Mouse (Mus musculus) forebrain, embryonic 11.5 days (tissue): Measurements from ENCODE around the gene Myo3b. TPM values are rescaled to one million over a fixed set of nuclear protein-coding genes. Genes with fewer than 3 reads are reported as not detected.

Source experiments
- ATAC-seq: fragments of 200-750 bp; cut with Nextera tagmentation; replicated peaks from 2 replicates; pipeline ENCODE4 v1.8.0; 2017; ENCODE audit warnings: moderate TSS enrichment; ENCODE audit not compliant: low FRiP score
- DNase-seq: peaks from one replicate; pipeline ENCODE4 v3.0.0-alpha.2; 2017; ENCODE audit warnings: low spot score
- H3K27ac ChIP-seq: fragments of 300-500 bp; sonication (generic); 2 replicates; pipeline ENCODE4 v1.5.1; 2014; ENCODE audit warnings: low read depth, low read length
- H3K27me3 ChIP-seq: fragments of 300-500 bp; sonication (generic); 2 replicates; pipeline ENCODE4 v1.6.1; 2014; ENCODE audit warnings: mild to moderate bottlenecking, low read length, mixed read lengths; ENCODE audit not compliant: control insufficient read depth, insufficient read depth
- H3K36me3 ChIP-seq: fragments of 300-500 bp; sonication (generic); 2 replicates; pipeline ENCODE4 v1.6.1; 2014; ENCODE audit warnings: mild to moderate bottlenecking, low read length, moderate library complexity, mixed read lengths; ENCODE audit not compliant: control insufficient read depth, insufficient read depth
- H3K4me1 ChIP-seq: fragments of 300-500 bp; sonication (generic); replicated peaks from 2 replicates; pipeline ENCODE4 v1.6.1; 2014; ENCODE audit warnings: low read length, mixed read lengths; ENCODE audit not compliant: control insufficient read depth, insufficient read depth
- H3K4me2 ChIP-seq: fragments of 300-500 bp; sonication (generic); 2 replicates; pipeline ENCODE4 v1.6.1; 2014; ENCODE audit warnings: low read depth, mild to moderate bottlenecking, low read length, moderate library complexity, mixed read lengths; ENCODE audit not compliant: severe bottlenecking
- H3K4me3 ChIP-seq: fragments of 300-500 bp; sonication (generic); 2 replicates; pipeline ENCODE4 v1.5.1; 2014; ENCODE audit warnings: low read depth, low read length
- H3K9ac ChIP-seq: fragments of 300-500 bp; sonication (generic); 2 replicates; pipeline ENCODE4 v1.6.1; 2014; ENCODE audit warnings: low read length
- H3K9me3 ChIP-seq: fragments of 300-500 bp; sonication (generic); 2 replicates; pipeline ENCODE4 v1.6.1; 2016; ENCODE audit warnings: low read length, mixed read lengths; ENCODE audit not compliant: control insufficient read depth
- WGBS: fragments of 180-500 bp; shearing (Covaris S2); extraction: QIAGEN DNeasy Blood & Tissue Kit; methylation state at CpG from one replicate; pipeline ENCODE4 v1.1.7; 2014; 5-methylcytosine and 5-hydroxymethylcytosine counted together
- polyA plus RNA-seq: library from polyadenylated mRNA; unstranded; fragments of >200 nt; fragmentation: Nextera tagmentation; extraction: Ambion mirVana; gene quantifications from 2 replicates; pipeline ENCODE4 v1.2.1, GENCODE M21; 2014

Myo3b gene
- polyA plus RNA-seq, 1 experiment from 2014 or later = not detected

DNA sequence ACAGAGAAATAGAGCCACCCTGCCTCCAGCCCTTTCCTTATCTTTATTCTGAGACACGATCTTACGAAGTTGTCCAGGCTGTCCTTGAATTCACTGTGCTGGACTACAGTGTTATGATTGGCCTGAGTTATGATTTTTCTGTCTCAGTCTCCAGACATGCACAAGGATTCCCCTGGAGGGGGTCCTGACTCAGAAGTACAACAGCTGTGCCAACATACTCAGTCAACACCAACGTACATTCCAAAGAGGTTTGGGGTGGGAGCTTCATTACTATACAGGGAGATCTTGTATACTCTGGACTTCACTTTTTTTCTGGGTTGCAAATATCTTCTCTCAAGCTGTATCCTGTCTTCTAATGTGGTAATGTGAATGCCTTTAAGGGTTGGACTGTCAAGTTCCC, 113.0 kb downstream of the Myo3b start:
- WGBS = 86% methylated on average over 3 of the region's 3 CpGs
- H3K4me1 ChIP-seq = no peaks in the 10 kb centered on the region
- H3K27me3 ChIP-seq = no peaks in the 10 kb centered on the region
- H3K9ac ChIP-seq = no peak overlapping the region
- no peaks in the 10 kb centered on the region for H3K9me3 ChIP-seq
- no peak overlapping the region for H3K4me3 ChIP-seq
- DNase-seq = no peak
- H3K27ac ChIP-seq = no peak overlapping the region
- H3K36me3 ChIP-seq = no peaks in the 10 kb centered on the region
- ATAC-seq = no peak
- no peak overlapping the region for H3K4me2 ChIP-seq

DNA sequence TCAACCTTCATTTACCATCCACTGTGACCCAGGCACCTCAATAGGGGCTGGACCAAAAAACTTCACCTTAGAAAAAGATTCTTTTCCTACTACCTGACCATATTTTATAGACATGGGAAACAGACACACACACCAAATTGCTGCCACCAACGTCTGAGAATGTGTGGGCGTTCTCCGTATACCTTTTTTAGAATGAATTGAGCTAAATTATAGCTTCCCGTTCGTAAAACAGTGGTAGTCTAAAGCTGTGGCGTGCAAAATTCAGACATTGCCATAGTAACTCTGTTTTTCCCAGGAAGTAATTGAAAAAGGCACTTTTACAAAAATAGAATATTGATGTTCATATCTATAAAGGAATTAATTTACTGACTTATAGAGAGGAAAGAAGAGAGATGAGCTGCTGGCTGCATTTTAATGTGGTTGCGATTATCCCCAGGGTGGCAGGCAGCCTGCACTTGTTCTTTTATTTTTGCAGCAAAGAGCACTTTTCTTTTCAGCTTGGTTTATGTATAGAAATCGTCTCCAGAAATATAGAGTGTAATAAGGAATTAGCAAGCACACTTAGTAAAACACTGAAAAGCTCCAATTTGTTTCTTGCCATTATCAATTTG, 116.4 kb downstream of the Myo3b start:
- Histone ChIP-seq H3K9ac (no peak overlapping the region), H3K4me2 (no peak overlapping the region), H3K36me3 (no peaks in the 10 kb centered on the region), H3K4me1 (peaks cover 6% of the 10 kb centered on the region; the same call in 1 of the 2 replicates), H3K9me3 (no peaks in the 10 kb centered on the region), H3K27me3 (no peaks in the 10 kb centered on the region), H3K27ac (0 out of 2 replicates have a peak overlapping the region, but pooled peaks have one; percentile 12), H3K4me3 (no peak overlapping the region)
- no peak for DNase-seq
- ATAC-seq = no peak
- 80% methylated on average over 8 of the region's 8 CpGs for WGBS

DNA sequence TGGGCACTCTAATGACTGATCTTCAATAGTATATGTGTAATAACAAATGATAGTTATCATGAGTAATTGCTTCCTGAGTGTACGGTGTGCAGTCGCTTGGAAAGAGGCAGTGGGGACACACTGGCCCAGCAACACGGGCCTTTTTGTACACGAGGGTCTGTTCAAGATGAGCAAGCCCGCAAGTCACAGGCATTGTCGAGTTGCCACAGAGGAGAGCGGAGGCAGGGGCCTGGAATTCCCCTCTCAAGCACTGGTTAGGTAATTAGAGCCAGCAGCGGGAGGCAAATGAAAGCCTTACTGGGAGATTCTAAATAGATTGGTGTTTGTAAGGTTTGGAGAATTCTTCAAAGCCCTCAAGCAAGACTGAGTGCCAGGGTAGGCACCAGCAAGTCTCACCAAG, 120.6 kb downstream of the Myo3b start:
- H3K4me3 ChIP-seq = no peak overlapping the region
- H3K36me3 ChIP-seq = no peaks in the 10 kb centered on the region
- no peak overlapping the region for H3K9ac ChIP-seq
- H3K4me2 ChIP-seq = 0 out of 2 replicates have a peak overlapping the region, but pooled peaks have one; percentile 8
- peak; percentile 70 for DNase-seq
- H3K27me3 ChIP-seq = no peaks in the 10 kb centered on the region
- H3K27ac ChIP-seq = no peak overlapping the region
- no peak; the same call in 1 of the 2 replicates for ATAC-seq
- no peaks in the 10 kb centered on the region for H3K9me3 ChIP-seq
- peaks cover 6% of the 10 kb centered on the region; the same call in 1 of the 2 replicates for H3K4me1 ChIP-seq
- WGBS = 13% methylated on average over 8 of the region's 8 CpGs

DNA sequence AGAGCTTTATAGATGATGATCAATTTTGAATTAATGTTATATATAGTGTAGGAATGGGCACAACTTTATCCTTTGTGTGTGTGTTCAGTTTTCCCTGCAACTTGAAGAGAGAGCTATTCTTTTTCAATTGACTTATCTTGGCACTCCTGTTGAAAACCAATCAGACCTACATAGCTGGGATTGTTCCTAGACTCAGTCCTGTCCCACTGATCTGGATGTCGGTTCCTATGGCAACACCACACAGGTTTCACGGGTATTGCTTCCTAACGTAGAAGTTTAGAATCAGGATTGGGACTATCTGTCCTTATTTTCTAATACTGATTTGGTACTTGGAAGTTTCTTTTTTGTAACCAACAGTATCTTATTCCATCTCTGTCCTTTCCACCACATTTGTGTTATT, 127.3 kb downstream of the Myo3b start:
- Histone ChIP-seq H3K9ac (no peak overlapping the region), H3K27me3 (no peaks in the 10 kb centered on the region), H3K4me2 (no peak overlapping the region), H3K36me3 (no peaks in the 10 kb centered on the region), H3K4me1 (peaks cover 2% of the 10 kb centered on the region; the same call in 1 of the 2 replicates), H3K4me3 (no peak overlapping the region), H3K27ac (no peak overlapping the region), H3K9me3 (no peaks in the 10 kb centered on the region)
- 57% methylated on average over 3 of the region's 3 CpGs for WGBS
- ATAC-seq (no peak), DNase-seq (no peak)

DNA sequence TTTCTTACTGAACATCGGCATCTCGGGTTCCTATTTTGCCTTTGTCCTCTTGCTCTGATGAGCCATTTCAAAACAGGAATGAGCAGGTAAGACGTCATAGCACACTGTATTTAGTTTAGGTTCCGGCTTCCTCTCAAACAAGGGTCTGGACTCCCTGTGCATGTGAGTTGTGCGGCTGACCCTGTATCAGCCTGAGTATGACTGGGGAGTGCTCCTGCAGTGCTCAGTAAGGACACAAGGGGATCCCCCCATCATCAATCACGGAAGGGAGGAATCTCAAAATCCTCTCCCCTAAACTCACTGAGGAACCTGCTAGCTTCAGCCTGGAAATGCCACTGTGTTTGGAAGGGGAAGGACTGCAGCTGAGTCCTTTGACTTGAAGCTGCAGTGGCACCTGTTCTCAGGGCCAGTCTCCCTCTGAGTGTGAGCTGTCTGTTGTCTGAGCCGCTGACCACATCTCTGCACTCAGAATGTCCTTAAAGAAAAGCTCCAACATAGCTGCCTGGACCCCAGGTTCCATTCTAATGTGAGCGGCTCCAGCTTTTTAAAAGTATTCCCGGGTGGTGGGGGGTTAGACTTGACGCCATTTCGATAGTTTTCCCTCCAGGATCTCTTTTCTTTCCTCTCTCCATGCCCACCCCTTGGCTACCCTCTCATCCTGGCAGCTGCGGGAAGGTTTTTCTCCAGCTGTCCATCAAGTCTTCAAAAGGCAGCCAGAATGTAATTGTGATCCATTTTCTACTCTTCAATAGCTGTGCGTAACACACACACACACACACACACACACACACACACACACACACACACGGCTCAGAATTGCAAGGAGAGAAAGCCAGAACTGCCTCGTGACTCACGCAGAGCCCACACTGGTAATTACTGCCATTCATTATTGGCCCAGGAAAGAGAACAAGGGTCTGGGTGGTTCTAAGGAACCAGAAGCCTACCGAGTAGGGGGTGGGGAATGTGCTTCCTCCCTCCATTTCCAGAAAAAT, 129.3 kb downstream of the Myo3b start:
- H3K27me3 ChIP-seq = no peaks in the 10 kb centered on the region
- DNase-seq = peak; percentile 78
- WGBS = 39% methylated on average over 17 of the region's 17 CpGs
- H3K4me2 ChIP-seq = no peak overlapping the region
- peaks cover 2% of the 10 kb centered on the region; the same call in 1 of the 2 replicates for H3K4me1 ChIP-seq
- H3K9ac ChIP-seq = peak overlapping the region; percentile 3; the same call in 1 of the 2 replicates
- H3K36me3 ChIP-seq = no peaks in the 10 kb centered on the region
- H3K4me3 ChIP-seq = no peak overlapping the region
- no peaks in the 10 kb centered on the region for H3K9me3 ChIP-seq
- peak; percentile 92 for ATAC-seq
- H3K27ac ChIP-seq = peak overlapping the region; percentile 65; the same call in 1 of the 2 replicates

DNA sequence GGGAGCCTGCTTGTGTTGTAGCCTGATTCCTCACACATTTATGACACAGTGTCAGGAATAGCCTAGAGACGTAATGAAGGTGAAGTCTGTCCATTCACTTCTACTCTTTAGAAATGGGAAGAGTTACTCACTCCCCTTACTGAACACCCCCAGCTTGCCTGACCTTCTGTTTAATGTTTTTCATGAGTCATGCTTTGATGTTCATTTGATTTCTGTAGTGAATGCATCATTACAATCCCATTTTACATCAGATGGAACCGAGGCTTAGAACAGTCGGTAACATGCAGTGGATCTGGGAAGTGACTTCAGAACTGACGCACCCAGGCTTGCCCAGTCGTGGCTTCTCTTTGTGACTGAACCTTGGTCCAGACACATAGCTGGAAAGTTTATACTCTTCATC, 131.5 kb downstream of the Myo3b start:
- H3K4me3 ChIP-seq = no peak overlapping the region
- ATAC-seq (no peak), DNase-seq (no peak)
- H3K27ac ChIP-seq = no peak overlapping the region
- 90% methylated on average over 5 of the region's 5 CpGs for WGBS
- H3K27me3 ChIP-seq = no peaks in the 10 kb centered on the region
- H3K4me1 ChIP-seq = peaks cover 2% of the 10 kb centered on the region; the same call in 1 of the 2 replicates
- H3K36me3 ChIP-seq = no peaks in the 10 kb centered on the region
- no peak overlapping the region for H3K9ac ChIP-seq
- no peaks in the 10 kb centered on the region for H3K9me3 ChIP-seq
- no peak overlapping the region for H3K4me2 ChIP-seq

DNA sequence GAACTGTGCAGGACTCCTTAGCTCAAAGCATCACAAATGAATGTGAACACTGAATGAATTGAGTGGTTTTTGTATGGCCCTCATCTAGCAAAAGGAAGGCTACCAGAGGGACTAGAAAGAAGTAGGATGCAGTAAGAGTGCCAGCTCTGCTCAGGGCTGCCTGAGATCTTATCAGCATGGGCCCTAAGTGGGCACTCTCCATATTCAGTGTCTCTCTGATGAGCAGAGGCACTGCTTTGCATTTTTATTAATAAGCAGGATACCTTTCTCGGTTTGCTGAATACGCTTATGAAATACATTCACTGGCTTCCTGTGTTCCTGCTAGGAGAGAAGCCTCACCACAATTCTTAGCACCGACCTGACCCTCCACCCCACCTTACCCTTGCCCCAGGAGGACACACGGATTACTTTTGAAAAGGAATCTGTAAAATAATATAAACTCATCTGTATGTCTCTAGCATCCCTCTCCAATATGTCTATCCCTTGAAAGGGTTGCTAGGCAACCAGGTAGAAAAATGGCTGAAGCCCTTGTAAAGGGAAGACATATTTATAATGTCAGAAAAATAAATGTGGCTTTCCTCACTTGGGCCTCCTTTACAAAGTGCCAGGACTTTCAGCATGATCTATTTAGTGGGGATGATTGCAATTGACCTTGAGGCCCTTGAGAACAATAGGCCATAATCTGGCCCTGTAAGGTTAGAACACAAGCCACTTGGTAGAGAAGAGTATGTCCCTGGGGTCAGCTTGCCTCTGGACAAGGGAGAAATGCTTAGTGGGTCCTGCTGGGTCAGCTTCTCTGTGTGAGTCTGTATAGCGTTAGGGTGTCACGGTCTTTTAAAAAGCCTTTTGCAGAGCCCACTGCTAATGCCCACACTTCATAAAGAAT, 138.1 kb downstream of the Myo3b start:
- Histone ChIP-seq H3K4me2 (no peak overlapping the region), H3K4me1 (peaks cover 8% of the 10 kb centered on the region; the same call in 1 of the 2 replicates), H3K9ac (no peak overlapping the region), H3K9me3 (no peaks in the 10 kb centered on the region), H3K4me3 (no peak overlapping the region), H3K27me3 (no peaks in the 10 kb centered on the region), H3K36me3 (no peaks in the 10 kb centered on the region), H3K27ac (no peak overlapping the region)
- WGBS = 50% methylated on average over 6 of the region's 6 CpGs
- ATAC-seq = no peak
- DNase-seq = no peak

DNA sequence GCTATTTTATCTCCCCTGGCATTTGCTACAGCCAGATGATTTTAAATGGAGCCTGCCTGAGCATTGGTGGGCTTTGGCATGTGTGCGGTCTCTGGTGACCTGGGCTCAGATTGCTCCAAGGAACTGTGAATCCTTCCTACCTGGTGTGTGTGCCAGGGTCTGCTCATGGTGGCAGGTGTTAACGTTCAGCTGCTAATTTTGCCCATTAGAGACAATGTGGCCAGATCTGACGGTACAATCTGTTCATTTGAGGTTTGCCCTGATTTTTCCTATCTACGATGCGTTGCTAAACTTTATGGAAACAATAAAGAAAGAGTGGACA, 138.7 kb downstream of the Myo3b start:
- Histone ChIP-seq H3K27me3 (no peaks in the 10 kb centered on the region), H3K9ac (no peak overlapping the region), H3K4me2 (no peak overlapping the region), H3K27ac (0 out of 2 replicates have a peak overlapping the region, but pooled peaks have one; percentile 12), H3K36me3 (no peaks in the 10 kb centered on the region), H3K4me3 (no peak overlapping the region), H3K4me1 (peaks cover 8% of the 10 kb centered on the region; the same call in 1 of the 2 replicates), H3K9me3 (no peaks in the 10 kb centered on the region)
- WGBS = 36% methylated on average over 5 of the region's 5 CpGs
- DNase-seq = no peak
- no peak for ATAC-seq
